ENCODE assay signal across 8 mouse cellular contexts in genomic region chr1:168476216-168476897, GRCm38 (mm10). TPM values are rescaled to one million over a fixed set of nuclear protein-coding genes. Genes with fewer than 3 reads are reported as not detected.
A peak's percentile ranks its signal among the peaks of the same experiment; 100 is the strongest.
DNase-seq lines count a peak whose midpoint lies in the region; ATAC-seq and TF ChIP-seq lines count a peak whose summit lies in the region.

No protein-coding gene starts in this region.

- no peak overlapping the region for H3K4me2 ChIP-seq in liver, embryonic 11.5 days
- no peak overlapping the region; the same call in 1 of the 2 replicates for H3K4me2 ChIP-seq in embryonic facial prominence, embryonic 11.5 days (ENCODE audit: low read depth, low read length)
- no peak overlapping the region for H3K4me2 ChIP-seq in heart, postnatal 0 days (ENCODE audit: low read depth, low read length)
- no peak overlapping the region for H3K4me2 ChIP-seq in midbrain, embryonic 15.5 days

- no peak for ATAC-seq in liver, embryonic 11.5 days (replicated peaks; ENCODE audit: low FRiP score)
- ATAC-seq in embryonic facial prominence, embryonic 11.5 days (replicated peaks; ENCODE audit: insufficient number of reproducible peaks, low FRiP score, low TSS enrichment, low read depth), result no peak
- peak; percentile 73 for ATAC-seq in heart, postnatal 0 days (ENCODE audit: insufficient read depth, low read depth)
- ATAC-seq in midbrain, embryonic 15.5 days (replicated peaks), result peak; percentile 40; the same call in 1 of the 2 replicates

- H3K36me3 ChIP-seq in liver, adult 2 months (ENCODE audit: control insufficient read depth, insufficient read depth, low read length), result no peaks in the 10 kb centered on the region
- H3K36me3 ChIP-seq in liver, embryonic 11.5 days (ENCODE audit: control insufficient read depth, insufficient read depth, low read length), result no peaks in the 10 kb centered on the region
- H3K36me3 ChIP-seq in embryonic facial prominence, embryonic 11.5 days (replicated peaks; ENCODE audit: control insufficient read depth, insufficient read depth, low read depth, low read length), result no peaks in the 10 kb centered on the region
- no peaks in the 10 kb centered on the region for H3K36me3 ChIP-seq in heart, postnatal 0 days (replicated peaks; ENCODE audit: control insufficient read depth, insufficient read depth, low read length)
- no peaks in the 10 kb centered on the region for H3K36me3 ChIP-seq in midbrain, embryonic 15.5 days (replicated peaks)

- DNase-seq in liver, adult 2 months (ENCODE audit: extremely low read depth, low read depth, low spot score), result peak; percentile 60
- DNase-seq in liver, embryonic 11.5 days (ENCODE audit: low spot score), result no peak
- DNase-seq in embryonic facial prominence, embryonic 11.5 days (ENCODE audit: low spot score), result peak; percentile 36
- DNase-seq in heart, postnatal 0 days (ENCODE audit: low spot score), result peak; percentile 35
- DNase-seq in left cerebral cortex, adult 11 months (ENCODE audit: low spot score), result no peak
- DNase-seq in c-Kit-positive CD71-positive TER-119-positive erythroid progenitor cells, embryonic 14.5 days (ENCODE audit: low spot score), result no peak
- DNase-seq in right cerebral cortex, adult 18-20 months, result no peak

- TF ChIP-seq CTCF in liver, adult 2 months (IDR thresholded peaks at IDR 0.05; ENCODE audit: low read depth, low read length), result no peak
- TF ChIP-seq CTCF in heart, postnatal 0 days (IDR thresholded peaks at IDR 0.05; ENCODE audit: low read depth), result no peak

- 34% methylated on average over 14 of the region's 14 CpGs for WGBS in liver, adult 2 months
- 69% methylated on average over 14 of the region's 14 CpGs for WGBS in liver, embryonic 11.5 days
- 42% methylated on average over 14 of the region's 14 CpGs for whole genome bisulfite sequencing in embryonic facial prominence, embryonic 11.5 days
- 33% methylated on average over 14 of the region's 14 CpGs for WGBS in heart, postnatal 0 days
- WGBS in midbrain, embryonic 15.5 days, result 35% methylated on average over 14 of the region's 14 CpGs

- peaks cover 5% of the 10 kb centered on the region for H3K4me1 ChIP-seq in liver, adult 2 months (ENCODE audit: control insufficient read depth, insufficient read depth, low read length)
- no peaks in the 10 kb centered on the region for H3K4me1 ChIP-seq in liver, embryonic 11.5 days (replicated peaks; ENCODE audit: control insufficient read depth, insufficient read depth, low read length)
- no peaks in the 10 kb centered on the region; the same call in 1 of the 2 replicates for H3K4me1 ChIP-seq in embryonic facial prominence, embryonic 11.5 days (ENCODE audit: control insufficient read depth, insufficient read depth, low read length)
- 0 out of 2 replicates have a peak, but pooled peaks cover 7% of the 10 kb centered on the region for H3K4me1 ChIP-seq in heart, postnatal 0 days (ENCODE audit: control insufficient read depth, insufficient read depth)
- H3K4me1 ChIP-seq in midbrain, embryonic 15.5 days, result peaks cover 30% of the 10 kb centered on the region

- no peak for TF ChIP-seq EP300 in heart, postnatal 0 days (IDR thresholded peaks at IDR 0.05; ENCODE audit: low read depth)

- no peak overlapping the region for H3K9ac ChIP-seq in liver, adult 2 months (ENCODE audit: low read depth, low read length)
- no peak overlapping the region for H3K9ac ChIP-seq in liver, embryonic 11.5 days (ENCODE audit: low read depth, low read length)
- no peak overlapping the region for H3K9ac ChIP-seq in embryonic facial prominence, embryonic 11.5 days (replicated peaks; ENCODE audit: low read length)
- no peak overlapping the region for H3K9ac ChIP-seq in heart, postnatal 0 days (replicated peaks; ENCODE audit: low read depth, low read length)
- no peak overlapping the region for H3K9ac ChIP-seq in midbrain, embryonic 15.5 days

- H3K27me3 ChIP-seq in liver, adult 2 months (ENCODE audit: control insufficient read depth, insufficient read depth, low read length), result no peaks in the 10 kb centered on the region
- H3K27me3 ChIP-seq in liver, embryonic 11.5 days (replicated peaks; ENCODE audit: control insufficient read depth, insufficient read depth, low read length), result no peaks in the 10 kb centered on the region
- H3K27me3 ChIP-seq in embryonic facial prominence, embryonic 11.5 days (ENCODE audit: control insufficient read depth, insufficient read depth, low read length), result no peaks in the 10 kb centered on the region
- H3K27me3 ChIP-seq in heart, postnatal 0 days (ENCODE audit: control insufficient read depth, insufficient read depth, low read length), result no peaks in the 10 kb centered on the region
- no peaks in the 10 kb centered on the region for H3K27me3 ChIP-seq in midbrain, embryonic 15.5 days (replicated peaks)

- H3K79me2 ChIP-seq in liver, adult 2 months (ENCODE audit: control insufficient read depth, insufficient read depth, low read length), result no peaks in the 10 kb centered on the region

- H3K9me3 ChIP-seq in liver, embryonic 11.5 days (ENCODE audit: control insufficient read depth, low read length), result no peaks in the 10 kb centered on the region
- no peaks in the 10 kb centered on the region for H3K9me3 ChIP-seq in embryonic facial prominence, embryonic 11.5 days (replicated peaks; ENCODE audit: control insufficient read depth, low read length)
- no peaks in the 10 kb centered on the region for H3K9me3 ChIP-seq in heart, postnatal 0 days (replicated peaks; ENCODE audit: control insufficient read depth, low read length)
- no peaks in the 10 kb centered on the region for H3K9me3 ChIP-seq in midbrain, embryonic 15.5 days

- H3K27ac ChIP-seq in liver, adult 2 months (replicated peaks; ENCODE audit: insufficient read depth, low read depth, low read length), result no peak overlapping the region
- no peak overlapping the region for H3K27ac ChIP-seq in liver, embryonic 11.5 days (ENCODE audit: low read depth, low read length)
- no peak overlapping the region for H3K27ac ChIP-seq in embryonic facial prominence, embryonic 11.5 days (replicated peaks; ENCODE audit: low read depth, low read length)
- H3K27ac ChIP-seq in heart, postnatal 0 days (ENCODE audit: low read depth), result peak overlapping the region; percentile 92
- peak overlapping the region; percentile 43 for H3K27ac ChIP-seq in midbrain, embryonic 15.5 days

- no peak for TF ChIP-seq POLR2A in liver, adult 2 months (IDR thresholded peaks at IDR 0.05; ENCODE audit: extremely low read depth, insufficient read depth, low read length)

- H3K4me3 ChIP-seq in liver, adult 2 months (ENCODE audit: insufficient read depth, low read depth, low read length), result no peak overlapping the region
- H3K4me3 ChIP-seq in liver, embryonic 11.5 days (ENCODE audit: low read depth, low read length), result no peak overlapping the region
- H3K4me3 ChIP-seq in embryonic facial prominence, embryonic 11.5 days (ENCODE audit: low read depth, low read length), result no peak overlapping the region
- H3K4me3 ChIP-seq in heart, postnatal 0 days (ENCODE audit: low read depth, low read length), result no peak overlapping the region
- no peak overlapping the region for H3K4me3 ChIP-seq in midbrain, embryonic 15.5 days

RNA-seq across cellular contexts. Expression of gene Pbx1, which starts 44.3 kb away (rescaled TPM):
- total RNA-seq in liver, adult 2 months (2014; rRNA removed), result 6.1 and 8.1 TPM in 2 replicates
- polyA plus RNA-seq in liver, adult 2 months (2012; rRNA removed), result 7.7 and 9.9 TPM in 2 replicates
- 14.6 and 17.0 TPM in 2 replicates for polyA plus RNA-seq in liver, embryonic 11.5 days (2014; fragmentation: Nextera tagmentation; extraction: Ambion mirVana)
- polyA plus RNA-seq in embryonic facial prominence, embryonic 11.5 days (2014; fragmentation: Nextera tagmentation; extraction: Ambion mirVana), result 46.0 and 47.8 TPM in 2 replicates
- total RNA-seq in heart, postnatal 0 days (2014; rRNA removed; ENCODE audit: low replicate concordance), result 31.3 and 42.9 TPM in 2 replicates
- 15.7 and 17.1 TPM in 2 replicates for polyA plus RNA-seq in heart, postnatal 0 days (2015; fragmentation: Nextera tagmentation; extraction: Ambion mirVana)
- polyA plus RNA-seq in midbrain, embryonic 15.5 days (2015; fragmentation: Nextera tagmentation; extraction: Ambion mirVana), result 83.0 and 88.2 TPM in 2 replicates

Comparison
In these comparisons a context has a peak if more than half of its experiments do, and no peak if none do; other contexts are left out.
1. DNase-seq: peak in liver, adult 2 months (single experiment), embryonic facial prominence, embryonic 11.5 days (single experiment) and heart, postnatal 0 days (single experiment); none in liver, embryonic 11.5 days (single experiment), left cerebral cortex, adult 11 months (single experiment), c-Kit-positive CD71-positive TER-119-positive erythroid progenitor cells, embryonic 14.5 days (single experiment) and right cerebral cortex, adult 18-20 months (single experiment).
2. H3K27ac ChIP-seq: peak in heart, postnatal 0 days (single experiment) and midbrain, embryonic 15.5 days (single experiment); none in liver, adult 2 months (single experiment), liver, embryonic 11.5 days (single experiment) and embryonic facial prominence, embryonic 11.5 days (single experiment).
3. ATAC-seq: peak in heart, postnatal 0 days (single experiment) and midbrain, embryonic 15.5 days (single experiment); none in liver, embryonic 11.5 days (single experiment) and embryonic facial prominence, embryonic 11.5 days (single experiment).